Mouse (Mus musculus): ENCODE data around the gene Phf13. TPM values are rescaled to one million over a fixed set of nuclear protein-coding genes. Genes with fewer than 3 reads are reported as not detected.

The Phf13 gene
- polyA plus RNA-seq, 1 experiment: 5.5 TPM

DNA sequence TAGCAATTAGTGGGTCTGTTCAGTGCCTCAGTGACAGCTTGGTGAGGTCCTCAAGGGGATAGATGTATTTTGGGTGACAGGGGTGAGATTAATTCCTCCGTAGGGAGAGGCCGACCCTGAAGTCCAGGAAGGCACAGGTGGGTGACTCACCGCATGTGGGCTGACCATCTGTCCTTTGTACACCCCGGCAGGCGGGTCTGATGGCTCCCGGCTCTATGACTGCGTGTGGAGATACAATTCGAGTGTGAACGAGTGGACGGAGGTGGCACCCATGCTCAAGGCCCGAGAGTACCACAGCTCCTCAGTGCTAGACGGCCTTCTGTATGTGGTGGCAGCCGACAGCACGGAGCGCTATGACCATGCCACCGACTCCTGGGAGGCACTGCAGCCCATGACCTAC, 16.1 kb upstream of the Phf13 start:
- Histone ChIP-seq H3K4me1 (ENCODE audit: control insufficient read depth, insufficient read depth, low read length) (peaks cover 20% of the 10 kb centered on the region), H3K27me3 (replicated peaks; ENCODE audit: control insufficient read depth, insufficient read depth, low read length) (no peaks in the 10 kb centered on the region), H3K4me3 (ENCODE audit: insufficient read depth, low read depth, low read length) (no peak overlapping the region), H3K27ac (ENCODE audit: insufficient read depth, low read depth, low read length) (no peak overlapping the region), H3K36me3 (ENCODE audit: control insufficient read depth, insufficient read depth, low read length) (no peaks in the 10 kb centered on the region)
- DNase-seq: no peak
- WGBS: 88% methylated on average over 16 of the region's 16 CpGs
- TF ChIP-seq CTCF (conservative IDR thresholded peaks at IDR 0.05; ENCODE audit: insufficient read depth, insufficient read length, low read depth, low read length) (no peak), POLR2A (IDR thresholded peaks at IDR 0.05; ENCODE audit: low read depth, low read length) (no peak)

DNA sequence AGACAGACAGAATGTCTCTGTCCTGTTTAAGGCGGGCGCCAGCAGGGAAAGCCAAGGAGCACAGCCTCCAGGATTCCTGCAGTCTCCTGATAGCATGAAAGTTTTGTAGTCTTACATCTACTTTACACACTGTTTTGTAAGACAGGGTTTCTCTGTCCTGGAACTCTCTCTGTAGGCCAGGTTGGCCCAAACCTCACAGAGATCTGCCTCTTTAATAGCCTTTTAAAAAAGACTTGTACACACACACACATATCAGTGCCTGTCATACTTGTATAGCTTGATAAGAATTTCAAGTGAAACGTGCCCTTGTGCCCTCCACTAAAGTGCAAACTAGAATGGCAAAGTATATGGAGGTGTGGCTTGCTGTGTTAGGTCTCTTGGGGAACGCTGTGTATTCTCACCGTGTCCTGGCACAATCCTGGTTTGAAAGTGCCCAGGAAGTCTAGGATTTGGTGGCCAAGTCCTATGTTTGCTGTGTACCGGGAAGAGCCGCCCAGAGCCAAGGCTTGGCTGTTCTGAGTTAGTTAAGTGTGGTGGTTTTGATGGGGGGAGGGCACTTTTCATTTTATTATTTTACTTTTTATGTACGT, 15.2 kb upstream of the Phf13 start:
- Histone ChIP-seq H3K4me3 (ENCODE audit: insufficient read depth, low read depth, low read length) (peak overlapping the region; percentile 76; the same call in 1 of the 2 replicates), H3K27me3 (replicated peaks; ENCODE audit: control insufficient read depth, insufficient read depth, low read length) (no peaks in the 10 kb centered on the region), H3K4me1 (ENCODE audit: control insufficient read depth, insufficient read depth, low read length) (peaks cover 20% of the 10 kb centered on the region), H3K27ac (ENCODE audit: insufficient read depth, low read depth, low read length) (peak overlapping the region; percentile 10; the same call in 1 of the 2 replicates), H3K36me3 (ENCODE audit: control insufficient read depth, insufficient read depth, low read length) (no peaks in the 10 kb centered on the region)
- no peak for DNase-seq
- TF ChIP-seq CTCF (conservative IDR thresholded peaks at IDR 0.05; ENCODE audit: insufficient read depth, insufficient read length, low read depth, low read length) (no peak), POLR2A (IDR thresholded peaks at IDR 0.05; ENCODE audit: low read depth, low read length) (no peak)
- WGBS: 57% methylated on average over 8 of the region's 8 CpGs

DNA sequence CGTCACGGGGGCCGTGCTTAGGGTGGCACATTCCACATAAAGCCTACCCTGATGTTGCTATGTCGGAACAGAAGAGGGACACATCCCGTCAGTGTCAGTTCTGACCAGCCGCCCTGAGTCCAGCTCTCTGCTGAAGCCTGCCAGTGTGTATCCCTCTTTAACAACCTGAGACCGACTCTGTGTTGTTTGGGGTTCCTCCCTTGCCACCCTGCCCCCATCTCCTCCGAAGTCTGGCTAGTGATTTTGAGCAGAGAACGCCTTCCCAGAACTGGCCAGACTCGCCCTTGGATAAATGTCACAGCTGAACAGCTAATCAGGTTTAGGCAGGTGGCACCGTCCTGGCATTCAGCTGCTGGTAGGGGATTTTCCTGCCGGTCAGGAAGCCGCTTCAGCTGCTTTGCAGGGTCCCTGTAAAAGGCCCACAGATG, 14.7 kb upstream of the Phf13 start:
- DNase-seq: peak; percentile 63
- peak overlapping the region; percentile 76 for H3K4me3 ChIP-seq (ENCODE audit: insufficient read depth, low read depth, low read length)
- no peaks in the 10 kb centered on the region for H3K36me3 ChIP-seq (ENCODE audit: control insufficient read depth, insufficient read depth, low read length)
- H3K27ac ChIP-seq (ENCODE audit: insufficient read depth, low read depth, low read length): peak overlapping the region; percentile 84
- no peak for TF ChIP-seq CTCF (conservative IDR thresholded peaks at IDR 0.05; ENCODE audit: insufficient read depth, insufficient read length, low read depth, low read length)
- no peak for TF ChIP-seq POLR2A (IDR thresholded peaks at IDR 0.05; ENCODE audit: low read depth, low read length)
- 23% methylated on average over 13 of the region's 13 CpGs for WGBS
- H3K4me1 ChIP-seq (ENCODE audit: control insufficient read depth, insufficient read depth, low read length): peaks cover 20% of the 10 kb centered on the region
- H3K27me3 ChIP-seq (replicated peaks; ENCODE audit: control insufficient read depth, insufficient read depth, low read length): no peaks in the 10 kb centered on the region

DNA sequence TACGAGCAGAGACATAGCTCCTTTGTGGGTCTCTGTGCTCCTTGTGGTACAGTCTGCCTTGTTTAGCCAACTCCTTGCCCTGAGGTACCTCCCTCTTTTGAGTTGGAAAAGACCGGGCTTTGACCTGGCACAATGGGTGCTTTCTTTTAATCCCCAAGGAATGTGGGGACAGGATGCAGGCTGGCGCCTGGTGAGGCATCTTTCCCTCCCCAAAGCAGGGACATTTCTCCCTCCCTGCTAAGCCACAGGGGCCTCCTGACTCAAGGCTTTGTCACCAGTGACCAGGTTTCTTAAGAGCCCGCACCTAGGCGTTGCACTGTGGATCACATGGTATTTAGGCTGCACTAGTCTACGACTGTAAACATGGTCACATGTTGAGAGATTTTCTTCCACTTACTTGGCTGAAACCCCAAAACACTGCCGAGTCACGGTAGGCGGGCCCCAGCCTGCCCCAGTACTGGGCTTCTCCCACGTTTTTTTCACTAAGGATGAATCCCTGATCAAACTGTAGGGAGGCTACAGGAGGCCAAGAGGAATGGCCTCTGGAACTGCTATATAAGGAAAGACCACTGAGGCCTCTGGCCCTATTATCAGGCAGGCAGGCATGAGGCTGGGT, 14.1 kb upstream of the Phf13 start:
- Histone ChIP-seq H3K36me3 (ENCODE audit: control insufficient read depth, insufficient read depth, low read length) (no peaks in the 10 kb centered on the region), H3K4me1 (ENCODE audit: control insufficient read depth, insufficient read depth, low read length) (peaks cover 20% of the 10 kb centered on the region), H3K27me3 (replicated peaks; ENCODE audit: control insufficient read depth, insufficient read depth, low read length) (no peaks in the 10 kb centered on the region), H3K27ac (ENCODE audit: insufficient read depth, low read depth, low read length) (peak overlapping the region; percentile 84), H3K4me3 (ENCODE audit: insufficient read depth, low read depth, low read length) (peak overlapping the region; percentile 76)
- DNase-seq: peak; percentile 77
- 6% methylated on average over 10 of the region's 10 CpGs for WGBS
- TF ChIP-seq POLR2A (IDR thresholded peaks at IDR 0.05; ENCODE audit: low read depth, low read length): no peak
- no peak for TF ChIP-seq CTCF (conservative IDR thresholded peaks at IDR 0.05; ENCODE audit: insufficient read depth, insufficient read length, low read depth, low read length)

DNA sequence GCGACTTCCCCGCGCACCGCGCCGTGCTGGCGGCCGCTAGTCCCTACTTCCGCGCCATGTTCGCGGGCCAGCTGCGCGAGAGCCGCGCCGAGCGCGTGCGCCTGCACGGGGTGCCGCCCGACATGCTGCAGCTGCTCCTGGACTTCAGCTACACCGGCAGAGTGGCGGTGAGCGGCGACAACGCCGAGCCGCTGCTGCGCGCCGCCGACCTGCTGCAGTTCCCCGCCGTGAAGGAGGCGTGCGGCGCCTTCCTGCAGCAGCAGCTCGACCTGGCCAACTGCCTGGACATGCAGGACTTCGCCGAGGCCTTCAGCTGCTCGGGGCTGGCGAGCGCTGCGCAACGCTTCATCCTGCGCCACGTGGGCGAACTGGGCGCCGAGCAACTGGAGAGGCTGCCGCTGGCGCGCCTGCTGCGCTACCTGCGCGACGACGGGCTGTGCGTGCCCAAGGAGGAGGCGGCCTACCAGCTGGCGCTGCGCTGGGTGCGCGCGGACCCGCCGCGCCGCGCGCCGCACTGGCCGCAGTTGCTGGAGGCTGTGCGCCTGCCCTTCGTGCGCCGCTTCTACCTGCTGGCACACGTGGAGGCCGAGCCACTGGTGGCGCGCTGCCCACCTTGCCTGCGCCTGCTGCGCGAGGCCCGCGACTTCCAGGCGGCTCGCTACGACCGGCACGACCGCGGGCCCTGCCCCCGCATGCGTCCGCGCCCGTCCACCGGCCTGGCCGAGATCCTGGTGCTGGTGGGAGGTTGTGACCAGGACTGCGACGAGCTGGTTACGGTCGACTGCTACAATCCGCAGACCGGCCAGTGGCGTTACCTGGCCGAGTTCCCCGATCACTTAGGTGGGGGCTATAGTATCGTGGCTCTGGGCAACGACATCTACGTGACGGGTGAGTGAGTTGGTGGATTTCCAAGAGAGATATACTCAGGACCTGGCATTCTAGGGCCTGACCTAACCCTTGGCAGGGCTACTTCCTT, 13.3 kb upstream of the Phf13 start:
- DNase-seq: peak; percentile 68
- Histone ChIP-seq H3K4me3 (ENCODE audit: insufficient read depth, low read depth, low read length) (peak overlapping the region; percentile 76), H3K4me1 (ENCODE audit: control insufficient read depth, insufficient read depth, low read length) (peaks cover 20% of the 10 kb centered on the region), H3K27ac (ENCODE audit: insufficient read depth, low read depth, low read length) (peak overlapping the region; percentile 84), H3K27me3 (replicated peaks; ENCODE audit: control insufficient read depth, insufficient read depth, low read length) (no peaks in the 10 kb centered on the region), H3K36me3 (ENCODE audit: control insufficient read depth, insufficient read depth, low read length) (no peaks in the 10 kb centered on the region)
- under 1% methylated on average over 113 of the region's 115 CpGs for WGBS
- no peak for TF ChIP-seq POLR2A (IDR thresholded peaks at IDR 0.05; ENCODE audit: low read depth, low read length)
- no peak for TF ChIP-seq CTCF (conservative IDR thresholded peaks at IDR 0.05; ENCODE audit: insufficient read depth, insufficient read length, low read depth, low read length)

DNA sequence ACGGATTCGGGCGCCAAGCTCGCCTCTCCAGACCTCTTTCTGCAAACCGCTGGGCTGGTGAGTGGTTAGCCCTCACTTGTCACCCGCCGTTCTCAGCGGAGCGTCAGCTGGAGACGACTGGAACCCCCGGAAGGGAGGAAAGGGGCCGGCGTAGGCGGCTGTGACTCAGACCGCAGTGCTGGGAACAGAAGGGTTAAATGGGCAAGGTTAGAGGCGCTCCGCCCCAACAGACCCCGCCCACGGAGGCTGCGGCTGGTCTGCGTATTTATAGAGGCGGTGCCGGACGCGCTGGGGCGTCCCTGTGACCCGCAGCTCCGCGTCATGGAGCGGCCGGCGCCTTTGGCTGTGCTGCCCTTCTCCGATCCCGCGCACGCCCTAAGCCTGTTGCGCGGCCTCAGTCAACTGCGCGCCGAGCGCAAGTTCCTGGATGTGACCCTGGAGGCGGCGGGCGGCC, 12.6 kb upstream of the Phf13 start, which contains the start of gene Klhl21:
Klhl21 (plus strand) TSS at position 182 of the 454 bp plus-strand sequence.
- no peak for TF ChIP-seq CTCF (conservative IDR thresholded peaks at IDR 0.05; ENCODE audit: insufficient read depth, insufficient read length, low read depth, low read length)
- TF ChIP-seq POLR2A (IDR thresholded peaks at IDR 0.05; ENCODE audit: low read depth, low read length): peak; percentile 95

More for the DNA sequence above, 12.6 kb upstream of the Phf13 start, which contains the start of gene Klhl21:
- peak; percentile 97 for DNase-seq
- Histone ChIP-seq H3K4me3 (ENCODE audit: insufficient read depth, low read depth, low read length) (peak within 1 kb of the TSS; percentile 76), H3K4me1 (ENCODE audit: control insufficient read depth, insufficient read depth, low read length) (peaks cover 20% of the 10 kb centered on the region), H3K36me3 (ENCODE audit: control insufficient read depth, insufficient read depth, low read length) (no peaks in the 10 kb centered on the region), H3K27me3 (replicated peaks; ENCODE audit: control insufficient read depth, insufficient read depth, low read length) (no peaks in the 10 kb centered on the region), H3K27ac (ENCODE audit: insufficient read depth, low read depth, low read length) (peak within 1 kb of the TSS; percentile 89)
- 1% methylated on average over 45 of the region's 45 CpGs for WGBS
